In the genomic region with DNA sequence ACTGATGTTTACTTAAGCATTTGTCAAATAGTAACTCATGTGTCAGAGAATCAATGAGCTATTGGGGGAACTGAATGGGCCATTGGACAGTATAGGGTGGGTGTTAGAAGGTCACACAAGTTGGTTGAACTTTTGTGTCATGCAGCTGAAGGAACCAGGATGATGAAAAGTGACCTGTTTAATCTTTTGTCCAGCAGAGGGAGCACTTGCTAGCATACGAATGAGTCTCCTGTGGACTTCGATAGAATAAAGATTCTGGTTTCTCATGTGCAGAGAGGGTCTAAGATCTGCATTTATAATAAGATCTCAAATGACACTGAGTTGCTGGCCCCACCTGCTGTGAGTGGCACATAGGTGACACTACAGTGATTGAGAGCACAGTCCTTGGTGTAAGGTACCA, we compare ENCODE assay signal across 12 mouse cellular contexts. TPM values are rescaled to one million over a fixed set of nuclear protein-coding genes. Genes with fewer than 3 reads are reported as not detected.
DNase-seq lines count a peak whose midpoint lies in the region; ATAC-seq and TF ChIP-seq lines count a peak whose summit lies in the region.
"Had no signal": no experiment of that assay in that cellular context is flagged by ENCODE, and none has a peak within 500 bp of the region (broad histone marks: within the 10 kb centered on the region; RNA-seq: fewer than 3 reads in every experiment).

No protein-coding gene starts in this region.

- intact Hi-C loops in left cerebral cortex, postnatal 36 days (cut with DNase I), result no loop called here

- WGBS in kidney, embryonic 15.5 days, result 32% methylated on average over 2 of the region's 2 CpGs

- H3K36me3 ChIP-seq in kidney, embryonic 15.5 days, result peaks cover 64% of the 10 kb centered on the region
- H3K36me3 ChIP-seq: stomach, embryonic 15.5 days had no signal

- no peak overlapping the region for H3K9ac ChIP-seq in kidney, embryonic 15.5 days
- H3K9ac ChIP-seq: stomach, embryonic 15.5 days had no signal

- no peak overlapping the region for H3K4me2 ChIP-seq in kidney, embryonic 15.5 days
- H3K4me2 ChIP-seq: stomach, embryonic 15.5 days had no signal

- H3K4me3 ChIP-seq in kidney, embryonic 15.5 days (replicated peaks), result no peak overlapping the region
- H3K4me3 ChIP-seq: stomach, embryonic 15.5 days had no signal

- no peaks in the 10 kb centered on the region for H3K9me3 ChIP-seq in kidney, embryonic 15.5 days (replicated peaks)
- H3K9me3 ChIP-seq: stomach, embryonic 15.5 days had no signal

- H3K27me3 ChIP-seq in kidney, embryonic 15.5 days, result no peaks in the 10 kb centered on the region
- H3K27me3 ChIP-seq: stomach, embryonic 15.5 days had no signal

- no peak overlapping the region for H3K27ac ChIP-seq in kidney, embryonic 15.5 days
- H3K27ac ChIP-seq: stomach, embryonic 15.5 days had no signal

- H3K4me1 ChIP-seq in kidney, embryonic 15.5 days, result peaks cover 5% of the 10 kb centered on the region; the same call in 1 of the 2 replicates
- H3K4me1 ChIP-seq: stomach, embryonic 15.5 days had no signal

- peak; percentile 44 for DNase-seq in adrenal gland, postnatal 10 days
- DNase-seq in adrenal gland, postnatal 25 days, result no peak
- peak; percentile 25 to 53 for DNase-seq in left cerebral cortex, adult 18-20 months (ENCODE audit: low spot score in 2 of 2)
- no peak for DNase-seq in left cerebral cortex, postnatal 36 days (ENCODE audit: low spot score in 2 of 2)
- peak; percentile 75 for DNase-seq in brain, embryonic 14.5 days (ENCODE audit: low read depth)
- peak; percentile 3 for DNase-seq in thymus, postnatal 25 days
- no peak for DNase-seq in urinary bladder, adult 18-20 months (ENCODE audit: low spot score in 2 of 2)

- peak; percentile 70; the same call in 1 of the 2 replicates for TF ChIP-seq CTCF in brain, embryonic 14.5 days (IDR thresholded peaks at IDR 0.05; ENCODE audit: borderline replicate concordance, extremely low read depth, insufficient read depth, insufficient read length)

- TF ChIP-seq POLR2A in brain, embryonic 14.5 days (IDR thresholded peaks at IDR 0.05; ENCODE audit: borderline replicate concordance, extremely low read depth, insufficient read depth, insufficient read length, poor library complexity, severe bottlenecking), result no peak

- 0 out of 2 replicates have a peak, but pooled peaks have one; percentile 36 for ATAC-seq in kidney, embryonic 15.5 days (replicated peaks; ENCODE audit: low FRiP score)

RNA-seq across cellular contexts. Expression of a gene that starts 39.9 kb away (rescaled TPM):
- total RNA-seq in adrenal gland, postnatal 10 days (2021), result 1 to 10 TPM in 1 of 2 experiments, under 1 TPM in 1; 0.45 to 1.1 TPM
- 3.0 and 4.6 TPM in 2 replicates for total RNA-seq in adrenal gland, postnatal 25 days (2021)
- not detected for total RNA-seq in left cerebral cortex, adult 18-20 months (2021)
- not detected for total RNA-seq in left cerebral cortex, postnatal 36 days (2021)
- 0.44 and 0.48 TPM in 2 replicates for polyA plus RNA-seq in brain, embryonic 14.5 days (2012; rRNA removed)
- polyA plus RNA-seq in kidney, embryonic 15.5 days (2015; fragmentation: Nextera tagmentation; extraction: Ambion mirVana), result 1.9 and 2.9 TPM in 2 replicates
- polyA plus RNA-seq: C2C12; frontal cortex, adult 2 months; liver, embryonic 16.5 days had no signal

Comparison
In these comparisons a context has a peak if more than half of its experiments do, and no peak if none do; other contexts are left out.
1. DNase-seq: peak in adrenal gland, postnatal 10 days (single experiment), left cerebral cortex, adult 18-20 months (2 of 2), brain, embryonic 14.5 days (single experiment) and thymus, postnatal 25 days (single experiment); none in adrenal gland, postnatal 25 days (single experiment), left cerebral cortex, postnatal 36 days (0 of 2) and urinary bladder, adult 18-20 months (0 of 2).